Mouse (Mus musculus) neural tube, embryonic 14.5 days (tissue): ENCODE results near the gene Zfp217. TPM values are rescaled to one million over a fixed set of nuclear protein-coding genes. Genes with fewer than 3 reads are reported as not detected.
A peak's percentile ranks its signal among the peaks of the same experiment; 100 is the strongest.
"Not testable (repeated sequence)": the region's sequence is repeated elsewhere in the genome, so short reads cannot be mapped to it uniquely, and the experiment has no call there.

Source experiments
- ATAC-seq: fragments of 200-750 bp; cut with Nextera tagmentation; 2 replicates; pipeline ENCODE4 v1.8.0; 2017; ENCODE audit warnings: low read depth, mild to moderate bottlenecking, moderate TSS enrichment, moderate library complexity
- H3K27ac ChIP-seq: fragments of 300-500 bp; sonication (generic); 2 replicates; pipeline ENCODE4 v1.5.1; 2014; ENCODE audit warnings: low read depth, mild to moderate bottlenecking, control low read depth, low read length, moderate library complexity, mixed read lengths
- H3K27me3 ChIP-seq: fragments of 300-500 bp; sonication (generic); 2 replicates; pipeline ENCODE4 v1.6.1; 2014; ENCODE audit warnings: low read length; ENCODE audit not compliant: control insufficient read depth, insufficient read depth
- H3K36me3 ChIP-seq: fragments of 300-500 bp; sonication (generic); 2 replicates; pipeline ENCODE4 v1.6.1; 2014; ENCODE audit warnings: low read length, mixed read lengths; ENCODE audit not compliant: control insufficient read depth, insufficient read depth
- H3K4me1 ChIP-seq: fragments of 300-500 bp; sonication (generic); 2 replicates; pipeline ENCODE4 v1.6.1; 2014; ENCODE audit warnings: low read length; ENCODE audit not compliant: control insufficient read depth, insufficient read depth
- H3K4me2 ChIP-seq: fragments of 300-500 bp; sonication (generic); 2 replicates; pipeline ENCODE4 v1.6.1; 2014; ENCODE audit warnings: mild to moderate bottlenecking, low read depth, low read length, control low read depth
- H3K4me3 ChIP-seq: fragments of 300-500 bp; sonication (generic); 2 replicates; pipeline ENCODE4 v1.5.1; 2014; ENCODE audit warnings: low read depth, low read length, control low read depth, mixed read lengths
- H3K9ac ChIP-seq: fragments of 300-500 bp; sonication (generic); replicated peaks from 2 replicates; pipeline ENCODE4 v1.6.1; 2014; ENCODE audit warnings: low read depth, mild to moderate bottlenecking, control low read depth, low read length, mixed read lengths
- H3K9me3 ChIP-seq: fragments of 300-500 bp; sonication (generic); 2 replicates; pipeline ENCODE4 v1.6.1; 2016; ENCODE audit warnings: low read length; ENCODE audit not compliant: control insufficient read depth
- WGBS: fragments of 180-500 bp; shearing (Covaris S2); extraction: QIAGEN DNeasy Blood & Tissue Kit; methylation state at CpG from one replicate; pipeline ENCODE4 v1.1.7; 2014; 5-methylcytosine and 5-hydroxymethylcytosine counted together
- polyA plus RNA-seq: library from polyadenylated mRNA; unstranded; fragments of >200 nt; fragmentation: Nextera tagmentation; extraction: Ambion mirVana; gene quantifications from 2 replicates; pipeline ENCODE4 v1.2.1, GENCODE M21; 2014

Gene Zfp217
- polyA plus RNA-seq, 1 experiment from 2014 or later = 1.1 TPM

DNA sequence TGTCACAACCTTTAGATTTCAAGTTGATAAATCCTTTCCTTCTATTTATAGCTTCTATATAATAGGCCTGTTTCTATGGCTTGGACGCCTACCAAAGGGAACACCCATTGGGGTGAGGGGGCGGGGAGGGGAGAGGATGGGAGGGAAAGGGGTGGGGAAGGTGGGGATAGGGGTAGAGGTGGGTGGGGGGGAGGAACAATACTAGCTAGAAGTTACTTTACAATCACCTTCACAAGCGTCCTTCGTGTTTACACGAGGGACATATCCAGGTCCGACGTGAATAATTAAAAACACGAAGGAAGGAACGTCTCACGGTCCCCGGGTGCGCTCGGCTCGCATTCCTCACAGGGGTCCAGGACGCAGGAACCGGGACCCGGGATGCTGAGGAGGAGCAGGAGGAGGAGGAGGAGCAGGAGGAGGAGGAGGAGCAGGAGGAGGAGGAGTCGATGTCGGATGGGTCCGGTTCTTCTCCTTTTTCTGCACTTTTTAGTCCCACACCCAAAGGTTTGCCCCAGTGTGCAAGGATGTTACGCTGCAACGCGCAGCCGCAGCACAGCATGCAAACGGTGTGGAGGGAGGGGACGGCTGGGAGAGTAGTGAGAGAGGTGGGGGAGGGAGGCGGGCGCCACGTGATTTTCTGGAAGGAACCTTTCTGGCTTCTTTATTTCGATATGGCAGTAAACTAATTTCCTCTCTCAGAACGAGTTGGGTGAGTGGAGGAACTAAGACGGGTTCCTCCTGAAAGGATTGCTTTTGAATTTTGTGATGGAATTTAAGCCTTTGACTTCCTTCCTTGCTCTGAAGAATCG is 36.5 kb upstream of the Zfp217 start:
- no peaks in the 10 kb centered on the region for H3K27me3 ChIP-seq
- no peaks in the 10 kb centered on the region for H3K9me3 ChIP-seq
- no peaks in the 10 kb centered on the region for H3K36me3 ChIP-seq
- under 1% methylated on average over 33 of the region's 33 CpGs for whole genome bisulfite sequencing
- H3K9ac ChIP-seq = peak overlapping the region; percentile 32; the same call in 1 of the 2 replicates
- no peaks in the 10 kb centered on the region for H3K4me1 ChIP-seq
- peak overlapping the region; percentile 61 for H3K4me2 ChIP-seq
- ATAC-seq = peak; percentile 87
- H3K4me3 ChIP-seq = peak overlapping the region; percentile 40
- peak overlapping the region; percentile 44 for H3K27ac ChIP-seq

GRCm38 (mm10) chr2:170183851-170184174 is 35.9 kb upstream of the Zfp217 start:
- H3K9ac ChIP-seq = 0 out of 2 replicates have a peak overlapping the region, but pooled peaks have one; percentile 32
- peak overlapping the region; percentile 61; the same call in 1 of the 2 replicates for H3K4me2 ChIP-seq
- peak overlapping the region; percentile 40 for H3K4me3 ChIP-seq
- H3K36me3 ChIP-seq = no peaks in the 10 kb centered on the region
- no peaks in the 10 kb centered on the region for H3K9me3 ChIP-seq
- no peak overlapping the region for H3K27ac ChIP-seq
- WGBS = 58% methylated on average over 4 of the region's 4 CpGs
- H3K4me1 ChIP-seq = no peaks in the 10 kb centered on the region
- ATAC-seq = no peak
- no peaks in the 10 kb centered on the region for H3K27me3 ChIP-seq

- Histone ChIP-seq H3K36me3 (no peaks in the 10 kb centered on the region), H3K4me3 (no peak overlapping the region), H3K9ac (no peak overlapping the region), H3K27me3 (no peaks in the 10 kb centered on the region), H3K27ac (no peak overlapping the region), H3K9me3 (no peaks in the 10 kb centered on the region), H3K4me2 (no peak overlapping the region), H3K4me1 (no peaks in the 10 kb centered on the region)
- 76% methylated on average over 6 of the region's 6 CpGs for WGBS
- no peak for ATAC-seq
Observed at GRCm38 (mm10) chr2:170181862-170182261, 34.0 kb upstream of the Zfp217 start.

DNA sequence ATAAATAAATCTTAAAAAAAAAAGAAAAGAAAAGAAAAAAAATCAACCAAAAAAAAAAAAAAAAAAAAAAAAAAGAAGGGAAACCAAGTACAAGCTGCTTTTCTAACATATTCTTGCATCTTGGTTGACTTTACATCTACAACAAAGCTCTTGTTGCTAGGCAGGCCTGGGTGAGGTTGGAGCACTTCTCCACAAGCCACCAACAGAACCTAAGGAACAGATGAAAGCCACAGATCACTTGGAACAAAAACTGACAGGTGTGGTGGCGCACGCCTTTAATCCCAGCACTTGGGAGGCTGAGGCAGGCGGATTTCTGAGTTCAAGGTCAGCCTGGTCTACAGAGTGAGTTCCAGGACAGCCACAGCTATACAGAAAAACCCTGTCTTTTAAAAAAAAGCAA is 32.9 kb upstream of the Zfp217 start:
- not testable (repeated sequence) for H3K4me2 ChIP-seq, H3K36me3 ChIP-seq, H3K9ac ChIP-seq, H3K4me1 ChIP-seq, H3K27me3 ChIP-seq, H3K4me3 ChIP-seq, H3K27ac ChIP-seq, H3K9me3 ChIP-seq, ATAC-seq
- WGBS = 94% methylated on average over 3 of the region's 3 CpGs

DNA sequence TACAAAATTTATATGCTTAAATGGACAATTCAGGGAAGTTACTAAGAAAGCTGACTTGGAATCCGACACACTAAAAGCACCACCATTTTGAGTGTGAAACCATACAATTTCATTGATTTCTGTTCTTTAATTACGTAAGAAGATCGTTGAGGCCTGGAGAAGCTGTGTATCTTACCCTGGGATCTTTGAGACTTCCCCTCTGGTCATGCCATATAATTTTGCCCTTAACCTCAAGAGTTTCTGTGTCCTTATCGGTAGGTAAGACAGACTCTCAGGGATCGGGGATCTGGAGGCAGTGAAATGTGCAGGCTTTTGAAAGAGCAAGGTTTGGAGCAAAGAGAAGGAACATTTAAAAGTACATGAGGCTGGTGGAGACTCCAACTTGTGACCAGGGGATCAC is 31.4 kb upstream of the Zfp217 start:
- no peaks in the 10 kb centered on the region for H3K9me3 ChIP-seq
- H3K27ac ChIP-seq = no peak overlapping the region
- WGBS = 93% methylated on average over 5 of the region's 5 CpGs
- H3K4me1 ChIP-seq = 0 out of 2 replicates have a peak, but pooled peaks cover 4% of the 10 kb centered on the region
- no peak overlapping the region for H3K9ac ChIP-seq
- H3K4me3 ChIP-seq = no peak overlapping the region
- ATAC-seq = no peak
- no peaks in the 10 kb centered on the region for H3K36me3 ChIP-seq
- H3K4me2 ChIP-seq = no peak overlapping the region
- no peaks in the 10 kb centered on the region for H3K27me3 ChIP-seq

DNA sequence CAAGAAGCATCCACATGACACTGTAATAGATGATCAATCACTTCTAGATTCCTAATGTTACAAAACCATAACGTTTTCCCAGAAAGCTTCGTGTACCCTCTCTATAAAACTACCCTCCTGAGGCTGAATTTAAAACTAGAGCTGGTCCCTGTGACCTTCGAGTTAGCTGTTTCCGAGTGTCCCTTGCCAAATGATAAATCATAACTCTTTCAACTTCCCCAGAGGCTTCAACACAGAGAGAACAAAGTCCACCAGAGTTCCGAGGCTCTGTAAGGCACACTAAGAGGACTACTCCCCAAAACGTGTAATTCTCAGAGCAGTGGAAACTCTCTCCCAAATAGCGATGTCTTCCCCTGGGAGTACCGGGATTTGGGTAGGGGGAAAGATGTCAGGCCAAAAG is 29.4 kb upstream of the Zfp217 start:
- Histone ChIP-seq H3K9me3 (no peaks in the 10 kb centered on the region), H3K36me3 (no peaks in the 10 kb centered on the region), H3K4me2 (no peak overlapping the region), H3K27me3 (no peaks in the 10 kb centered on the region), H3K4me1 (0 out of 2 replicates have a peak, but pooled peaks cover 4% of the 10 kb centered on the region), H3K4me3 (no peak overlapping the region), H3K9ac (no peak overlapping the region), H3K27ac (no peak overlapping the region)
- no peak for ATAC-seq
- WGBS = 30% methylated on average over 8 of the region's 8 CpGs

GRCm38 (mm10) chr2:170176284-170176926 is 28.5 kb upstream of the Zfp217 start:
- Histone ChIP-seq H3K4me2 (no peak overlapping the region), H3K4me3 (no peak overlapping the region), H3K36me3 (no peaks in the 10 kb centered on the region), H3K27ac (no peak overlapping the region), H3K4me1 (0 out of 2 replicates have a peak, but pooled peaks cover 4% of the 10 kb centered on the region), H3K9ac (no peak overlapping the region), H3K9me3 (no peaks in the 10 kb centered on the region), H3K27me3 (no peaks in the 10 kb centered on the region)
- peak; percentile 41; the same call in 1 of the 2 replicates for ATAC-seq
- WGBS = 16% methylated on average over 5 of the region's 8 CpGs

DNA sequence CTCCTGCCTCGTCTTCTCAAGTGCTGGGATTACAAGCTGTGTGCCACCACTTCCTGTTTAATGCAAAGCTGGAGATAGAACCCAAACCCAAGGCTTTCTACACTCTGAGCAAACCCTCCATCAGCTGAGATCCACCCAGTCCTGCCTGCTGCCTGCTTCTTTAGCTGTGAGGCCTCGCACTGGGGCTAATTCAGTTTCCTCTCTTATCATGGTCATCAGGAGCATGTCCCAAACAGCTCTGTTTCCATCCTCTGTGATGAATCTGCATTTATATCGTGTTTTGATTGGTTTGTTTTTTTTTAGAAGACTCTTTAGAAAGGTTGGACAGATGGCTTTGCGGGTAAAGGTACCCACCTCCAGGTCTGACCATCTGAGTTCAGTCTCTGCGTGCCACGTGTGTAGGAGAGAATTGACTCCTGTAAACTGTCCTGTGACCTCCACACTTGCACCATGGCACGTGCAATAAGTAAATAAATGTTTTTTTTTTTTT is 27.8 kb upstream of the Zfp217 start:
- Histone ChIP-seq H3K27ac (no peak overlapping the region), H3K9me3 (no peaks in the 10 kb centered on the region), H3K4me1 (0 out of 2 replicates have a peak, but pooled peaks cover 4% of the 10 kb centered on the region), H3K4me2 (no peak overlapping the region), H3K27me3 (no peaks in the 10 kb centered on the region), H3K36me3 (no peaks in the 10 kb centered on the region), H3K9ac (no peak overlapping the region), H3K4me3 (no peak overlapping the region)
- ATAC-seq = no peak
- 77% methylated on average over 7 of the region's 7 CpGs for WGBS

- ATAC-seq = no peak
- WGBS = 80% methylated on average over 3 of the region's 3 CpGs
- H3K4me1 ChIP-seq = 0 out of 2 replicates have a peak, but pooled peaks cover 4% of the 10 kb centered on the region
Observed at GRCm38 (mm10) chr2:170175190-170175589, 27.3 kb upstream of the Zfp217 start.

More at GRCm38 (mm10) chr2:170175190-170175589, 27.3 kb upstream of the Zfp217 start:
- H3K4me2 ChIP-seq = no peak overlapping the region
- H3K36me3 ChIP-seq = no peaks in the 10 kb centered on the region
- no peaks in the 10 kb centered on the region for H3K27me3 ChIP-seq
- H3K9me3 ChIP-seq = no peaks in the 10 kb centered on the region
- no peak overlapping the region for H3K9ac ChIP-seq
- H3K4me3 ChIP-seq = no peak overlapping the region
- H3K27ac ChIP-seq = no peak overlapping the region
